Mouse (Mus musculus) liver, embryonic 14.5 days (tissue): ENCODE measurements around the gene Tnfrsf1b. TPM values are rescaled to one million over a fixed set of nuclear protein-coding genes. Genes with fewer than 3 reads are reported as not detected.

Source experiments
- ATAC-seq: fragments of 200-750 bp; cut with Nextera tagmentation; 2 replicates; pipeline ENCODE4 v1.8.0; 2017; ENCODE audit warnings: moderate number of reproducible peaks, mild to moderate bottlenecking, moderate library complexity; ENCODE audit not compliant: insufficient read depth
- DNase-seq, 3 experiments: peaks; one replicate each; pipeline ENCODE4 v3.0.0-alpha.2; 2012 to 2013; ENCODE audit warnings: low read depth in 3 of 3, low spot score in 3 of 3
- H3K27ac ChIP-seq: fragments of 300-500 bp; sonication (generic); 2 replicates; pipeline ENCODE4 v1.5.1; 2014; ENCODE audit warnings: moderate library complexity, mild to moderate bottlenecking, control low read depth, inconsistent platforms
- H3K27me3 ChIP-seq: fragments of 300-500 bp; sonication (generic); 2 replicates; pipeline ENCODE4 v1.6.1; 2014; ENCODE audit warnings: mild to moderate bottlenecking, low read length, moderate library complexity; ENCODE audit not compliant: control insufficient read depth, insufficient read depth
- H3K36me3 ChIP-seq: fragments of 300-500 bp; sonication (generic); replicated peaks from 2 replicates; pipeline ENCODE4 v1.6.1; 2014; ENCODE audit warnings: low read depth; ENCODE audit not compliant: control insufficient read depth, insufficient read depth
- H3K4me1 ChIP-seq, 2 experiments: fragments of 200-500 bp in 1 of 2; fragments of 300-500 bp in 1 of 2; sonication (generic) in 1 of 2; replicated peaks; 2 replicates each; pipeline ENCODE4 v1.6.1; 2012 to 2014; ENCODE audit warnings: antibody characterized with exemption in 1 of 2, inconsistent platforms in 1 of 2, low read length in 1 of 2; ENCODE audit not compliant: control insufficient read depth in 2 of 2, insufficient read depth in 2 of 2
- H3K4me2 ChIP-seq: fragments of 300-500 bp; sonication (generic); 2 replicates; pipeline ENCODE4 v1.6.1; 2014; ENCODE audit warnings: low read depth, mild to moderate bottlenecking, control low read depth, moderate library complexity
- H3K4me3 ChIP-seq, 2 experiments: fragments of 200-500 bp in 1 of 2; fragments of 300-500 bp in 1 of 2; sonication (generic) in 1 of 2; 2 replicates each; pipeline ENCODE4 v1.5.1; 2012 to 2014; ENCODE audit warnings: low read depth in 2 of 2, low read length in 2 of 2, mild to moderate bottlenecking in 2 of 2, control low read depth in 1 of 2, inconsistent platforms in 1 of 2, moderate library complexity in 1 of 2; ENCODE audit not compliant: insufficient read depth in 1 of 2
- H3K9ac ChIP-seq: fragments of 300-500 bp; sonication (generic); replicated peaks from 2 replicates; pipeline ENCODE4 v1.6.1; 2014; ENCODE audit warnings: mild to moderate bottlenecking, control low read depth, moderate library complexity
- H3K9me3 ChIP-seq: fragments of 300-500 bp; sonication (generic); 2 replicates; pipeline ENCODE4 v1.6.1; 2016; ENCODE audit warnings: low read length, mixed read lengths; ENCODE audit not compliant: control insufficient read depth
- CTCF ChIP-seq: IDR thresholded peaks from 2 replicates; pipeline ENCODE4 v1.5.1; 2016; ENCODE audit warnings: antibody characterized with exemption, low read depth, control low read depth
- EP300 ChIP-seq: IDR thresholded peaks from 2 replicates; pipeline ENCODE4 v1.6.1; 2016; ENCODE audit warnings: antibody characterized with exemption, low read depth
- WGBS: fragments of 180-500 bp; shearing (Covaris S2); extraction: QIAGEN DNeasy Blood & Tissue Kit; methylation state at CpG from one replicate; pipeline ENCODE4 v1.1.7; 2014; ENCODE audit not compliant: insufficient replicate concordance; 5-methylcytosine and 5-hydroxymethylcytosine counted together
- polyA plus RNA-seq, 2 experiments: library from polyadenylated mRNA; depleted of rRNA in 1 of 2; stranded (reverse) in 1 of 2; unstranded in 1 of 2; fragments of >200 nt; fragmentation: Nextera tagmentation in 1 of 2; extraction: Ambion mirVana in 1 of 2; gene quantifications; 2 replicates each; pipeline versions ENCODE4 v1.2.1 to v1.2.3; 2012 to 2014

Tnfrsf1b gene
- polyA plus RNA-seq, 2 experiments = 3.2 to 4.7 TPM

DNA sequence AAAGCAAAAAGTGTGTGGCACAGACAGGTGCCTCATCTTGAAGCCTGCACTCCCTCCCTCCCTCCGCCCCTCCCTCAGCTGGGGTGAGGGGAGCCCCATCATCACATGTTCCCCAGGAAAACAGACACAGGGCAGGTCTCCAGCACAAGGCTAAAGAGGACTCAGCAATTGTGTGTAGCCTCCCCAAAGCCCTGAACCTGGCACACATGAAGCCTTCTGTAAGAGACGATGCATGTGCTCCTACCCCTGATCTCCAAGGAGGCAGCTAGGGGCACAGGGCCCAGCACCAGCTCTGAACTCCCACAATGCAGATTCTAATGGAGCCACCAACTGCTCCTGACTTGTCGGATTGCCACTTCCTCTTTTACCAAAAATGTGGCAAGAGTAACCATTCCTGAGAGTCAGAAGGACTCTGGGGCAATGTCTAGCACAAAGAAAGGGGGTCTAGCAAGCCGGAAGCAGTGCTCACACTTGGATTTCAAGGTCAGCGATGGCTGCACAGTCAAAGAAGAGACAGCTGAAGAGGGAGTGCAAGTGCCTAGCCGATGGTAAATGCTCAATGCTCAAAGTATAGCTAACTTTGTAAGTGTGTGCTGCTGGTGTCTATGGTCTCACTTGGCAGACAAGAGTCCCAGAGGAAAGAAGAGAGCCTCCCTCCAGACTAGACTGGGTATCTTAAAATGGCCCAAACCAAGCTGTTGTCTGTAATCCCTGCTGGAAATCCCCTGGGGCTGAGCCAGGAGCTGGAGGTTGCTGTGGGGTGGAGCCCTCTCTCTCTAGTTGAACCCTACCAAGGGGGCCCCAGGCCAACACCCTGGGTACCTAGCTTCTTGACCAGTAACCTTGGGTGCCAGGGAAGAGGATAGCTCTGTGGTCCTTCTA, 29.9 kb upstream of the Tnfrsf1b start:
- Histone ChIP-seq H3K27me3 (no peaks in the 10 kb centered on the region), H3K4me1 (no peaks in the 10 kb centered on the region), H3K4me3 (no peak overlapping the region), H3K27ac (no peak overlapping the region), H3K36me3 (no peaks in the 10 kb centered on the region), H3K9me3 (no peaks in the 10 kb centered on the region), H3K4me2 (no peak overlapping the region), H3K9ac (no peak overlapping the region)
- 41% methylated on average over 6 of the region's 6 CpGs for WGBS
- ATAC-seq (no peak), DNase-seq (no peak)
- TF ChIP-seq CTCF = no peak
- TF ChIP-seq EP300 = no peak

DNA sequence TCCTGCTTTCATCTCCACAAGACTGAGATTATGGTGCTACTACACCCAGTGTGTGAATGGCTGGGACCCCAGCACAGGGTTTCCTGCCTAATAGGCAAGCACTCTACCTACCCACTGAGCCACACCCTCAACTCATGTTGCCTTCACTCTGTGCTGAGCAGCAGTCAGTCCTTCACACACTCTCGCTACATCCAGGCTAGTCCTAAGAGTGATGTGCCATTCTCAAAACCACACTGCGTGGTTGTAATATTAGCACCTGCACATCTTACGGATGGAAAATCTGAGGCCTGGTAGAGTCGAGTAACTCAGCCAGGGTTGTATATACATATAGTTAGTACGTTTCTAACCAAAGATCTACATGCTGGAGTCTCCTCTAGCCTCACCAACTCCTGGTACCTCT, 28.2 kb upstream of the Tnfrsf1b start:
- no peak overlapping the region for H3K9ac ChIP-seq
- no peaks in the 10 kb centered on the region for H3K9me3 ChIP-seq
- TF ChIP-seq EP300 (no peak), CTCF (no peak)
- H3K27me3 ChIP-seq = no peaks in the 10 kb centered on the region
- 70% methylated on average over 5 of the region's 5 CpGs for WGBS
- DNase-seq (no peak), ATAC-seq (no peak)
- no peaks in the 10 kb centered on the region for H3K4me1 ChIP-seq
- H3K4me2 ChIP-seq = no peak overlapping the region
- H3K4me3 ChIP-seq = no peak overlapping the region
- H3K27ac ChIP-seq = no peak overlapping the region
- H3K36me3 ChIP-seq = no peaks in the 10 kb centered on the region

DNA sequence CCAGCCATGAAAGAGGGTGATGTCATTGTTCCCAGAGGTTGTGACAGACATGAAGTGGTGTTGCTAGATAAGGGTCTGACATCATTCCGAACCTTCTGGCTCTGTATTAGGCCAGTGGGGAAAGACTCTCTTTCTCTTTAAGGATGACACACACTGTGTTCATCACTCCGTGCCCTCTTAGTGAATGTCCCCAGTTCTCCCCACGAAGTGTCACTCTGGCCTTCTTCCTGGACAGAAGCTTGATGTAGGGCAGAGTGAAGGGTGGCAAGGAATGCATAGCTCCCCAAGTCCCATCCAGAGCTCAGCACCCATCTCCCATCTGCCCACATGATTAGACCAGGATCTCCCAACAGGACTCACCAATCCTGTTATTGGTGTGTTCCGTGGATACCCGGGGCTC, 27.3 kb upstream of the Tnfrsf1b start:
- Histone ChIP-seq H3K36me3 (no peaks in the 10 kb centered on the region), H3K27ac (no peak overlapping the region)

DNA sequence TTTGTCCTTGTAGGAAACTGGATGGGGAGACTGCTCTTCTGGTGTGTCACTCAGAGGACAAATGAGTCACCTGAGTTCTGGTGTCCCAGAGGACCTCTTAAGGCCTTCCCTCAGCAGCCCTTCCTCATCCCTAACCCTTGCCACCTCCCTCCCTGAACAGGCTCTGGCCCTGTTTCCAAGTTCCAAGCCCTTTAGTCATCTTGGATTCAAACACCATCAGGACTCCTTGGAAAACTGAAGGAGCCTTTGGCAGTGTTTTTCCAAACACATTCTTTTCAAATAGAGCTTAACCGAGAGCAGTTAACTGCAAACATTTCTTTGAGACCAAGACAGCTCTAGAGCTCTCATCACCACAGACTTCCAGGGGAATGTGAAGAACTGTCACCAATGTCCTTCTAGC, 26.1 kb upstream of the Tnfrsf1b start:
- no peak overlapping the region for H3K27ac ChIP-seq
- no peaks in the 10 kb centered on the region for H3K4me1 ChIP-seq
- no peak for ATAC-seq
- no peak overlapping the region for H3K4me3 ChIP-seq
- H3K9ac ChIP-seq = no peak overlapping the region
- DNase-seq = no peak
- H3K9me3 ChIP-seq = no peaks in the 10 kb centered on the region
- H3K27me3 ChIP-seq = no peaks in the 10 kb centered on the region
- no peaks in the 10 kb centered on the region for H3K36me3 ChIP-seq
- 50% methylated on average over 1 of the region's 1 CpGs for WGBS
- no peak for TF ChIP-seq CTCF
- TF ChIP-seq EP300 = no peak
- H3K4me2 ChIP-seq = no peak overlapping the region

More for the DNA sequence above, 27.3 kb upstream of the Tnfrsf1b start:
- H3K4me1 ChIP-seq = no peaks in the 10 kb centered on the region
- DNase-seq = no peak
- H3K4me2 ChIP-seq = no peak overlapping the region
- ATAC-seq = no peak
- no peak for TF ChIP-seq CTCF
- TF ChIP-seq EP300 = no peak
- 75% methylated on average over 5 of the region's 5 CpGs for WGBS
- H3K9ac ChIP-seq = no peak overlapping the region
- no peak overlapping the region for H3K4me3 ChIP-seq
- H3K9me3 ChIP-seq = no peaks in the 10 kb centered on the region
- H3K27me3 ChIP-seq = no peaks in the 10 kb centered on the region

DNA sequence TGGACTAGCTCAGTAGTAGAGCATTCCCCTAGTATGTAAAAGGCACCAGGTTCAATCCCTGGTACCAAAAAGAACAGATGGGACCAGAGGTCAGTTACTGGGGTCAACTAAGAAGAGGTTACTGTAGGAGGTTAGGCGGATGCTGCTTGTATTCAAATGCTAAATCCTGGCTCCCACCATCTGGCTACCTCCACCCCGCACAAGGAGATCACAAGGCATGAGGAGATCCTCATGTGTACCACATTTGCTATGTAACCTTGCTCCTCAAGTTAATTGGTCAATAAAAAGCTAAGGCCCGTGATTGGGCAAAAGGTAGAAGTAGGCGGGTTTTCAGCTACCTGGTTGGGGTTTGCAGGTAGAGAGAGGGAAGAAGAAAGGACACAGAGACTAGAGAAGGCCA, 25.0 kb upstream of the Tnfrsf1b start:
- no peaks in the 10 kb centered on the region for H3K9me3 ChIP-seq
- no peak for DNase-seq
- H3K27me3 ChIP-seq = no peaks in the 10 kb centered on the region
- H3K4me1 ChIP-seq = no peaks in the 10 kb centered on the region
- WGBS = 67% methylated on average over 4 of the region's 4 CpGs
- no peaks in the 10 kb centered on the region for H3K36me3 ChIP-seq
- TF ChIP-seq CTCF (no peak), EP300 (no peak)
- H3K9ac ChIP-seq = no peak overlapping the region
- no peak overlapping the region for H3K4me2 ChIP-seq
- no peak overlapping the region for H3K4me3 ChIP-seq
- H3K27ac ChIP-seq = no peak overlapping the region
- ATAC-seq = no peak
